Mouse (Mus musculus) layer of hippocampus, adult 11-12 months (tissue): ENCODE measurements around the gene Cenpe.

ENCODE experiments used
- DNase-seq: peaks from one replicate; pipeline ENCODE4 v3.0.0; 2022; ENCODE audit warnings: low spot score

Cenpe gene

GRCm38 (mm10) chr3:135280669-135281415 is 68.5 kb downstream of the Cenpe start, which contains the start of gene Bdh2:
Gene Bdh2 (plus strand): TSS chr3:135281221.
- peak; percentile 89 for DNase-seq

GRCm38 (mm10) chr3:135281701-135282100 is 69.4 kb downstream of the Cenpe start:
- no peak for DNase-seq

- no peak for DNase-seq
Measured at GRCm38 (mm10) chr3:135285256-135285655, 72.9 kb downstream of the Cenpe start.

GRCm38 (mm10) chr3:135285807-135286206 is 73.5 kb downstream of the Cenpe start:
- DNase-seq = no peak

- no peak for DNase-seq
Measured at GRCm38 (mm10) chr3:135288138-135288750, 75.9 kb downstream of the Cenpe start.

- DNase-seq = no peak
Measured at GRCm38 (mm10) chr3:135289148-135289547, 76.8 kb downstream of the Cenpe start.

- DNase-seq = peak; percentile 44
Measured at GRCm38 (mm10) chr3:135290249-135290894, 78.0 kb downstream of the Cenpe start.

GRCm38 (mm10) chr3:135293703-135294102 is 81.4 kb downstream of the Cenpe start:
- peak; percentile 50 for DNase-seq

GRCm38 (mm10) chr3:135295559-135295958 is 83.2 kb downstream of the Cenpe start:
- DNase-seq = no peak

GRCm38 (mm10) chr3:135298560-135298959 is 86.2 kb downstream of the Cenpe start:
- peak; percentile 19 for DNase-seq

- no peak for DNase-seq
Measured at GRCm38 (mm10) chr3:135300081-135300480, 87.7 kb downstream of the Cenpe start.

GRCm38 (mm10) chr3:135304060-135304459 is 91.7 kb downstream of the Cenpe start:
- no peak for DNase-seq

- DNase-seq = no peak
Measured at GRCm38 (mm10) chr3:135304566-135304965, 92.2 kb downstream of the Cenpe start.

- no peak for DNase-seq
Measured at GRCm38 (mm10) chr3:135307411-135308259, 95.3 kb downstream of the Cenpe start, which contains the start of gene Slc9b2. Gene Slc9b2 (plus strand): TSS chr3:135307700.

- no peak for DNase-seq
Measured at GRCm38 (mm10) chr3:135312916-135313491, 100.7 kb downstream of the Cenpe start.

GRCm38 (mm10) chr3:135313727-135314126 is 101.4 kb downstream of the Cenpe start:
- no peak for DNase-seq

GRCm38 (mm10) chr3:135314811-135315210 is 102.5 kb downstream of the Cenpe start:
- no peak for DNase-seq

- no peak for DNase-seq
Measured at GRCm38 (mm10) chr3:135315720-135316425, 103.5 kb downstream of the Cenpe start.

- no peak for DNase-seq
Measured at GRCm38 (mm10) chr3:135318331-135318730, 106.0 kb downstream of the Cenpe start.
